Mouse (Mus musculus): ENCODE results near the gene Gm5269.

Gm5269 gene

DNA sequence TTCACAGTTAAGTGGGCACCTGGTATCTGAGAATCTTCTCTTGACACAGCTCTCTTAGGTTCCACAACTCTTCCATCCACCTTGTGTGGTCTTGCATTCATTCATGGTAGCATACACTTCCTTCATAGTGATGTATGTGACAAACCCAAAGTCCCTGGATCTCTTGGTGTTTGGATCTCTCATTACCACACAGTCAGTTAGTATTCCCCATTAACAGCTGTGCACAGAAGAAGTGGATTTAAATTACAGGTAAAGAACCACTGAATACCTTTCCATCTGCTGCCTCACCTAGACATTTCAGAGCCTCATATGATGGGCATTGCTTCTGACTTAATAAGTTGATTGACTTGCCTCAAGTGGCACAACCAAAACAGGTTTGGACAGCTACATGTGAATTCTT, at the start of gene Gm5269:
Gene Gm5269 (minus strand): TSS at position 101 of the 400 bp plus-strand sequence.
- DNase-seq (ENCODE audit: low spot score in 2 of 2) = no peak

DNA sequence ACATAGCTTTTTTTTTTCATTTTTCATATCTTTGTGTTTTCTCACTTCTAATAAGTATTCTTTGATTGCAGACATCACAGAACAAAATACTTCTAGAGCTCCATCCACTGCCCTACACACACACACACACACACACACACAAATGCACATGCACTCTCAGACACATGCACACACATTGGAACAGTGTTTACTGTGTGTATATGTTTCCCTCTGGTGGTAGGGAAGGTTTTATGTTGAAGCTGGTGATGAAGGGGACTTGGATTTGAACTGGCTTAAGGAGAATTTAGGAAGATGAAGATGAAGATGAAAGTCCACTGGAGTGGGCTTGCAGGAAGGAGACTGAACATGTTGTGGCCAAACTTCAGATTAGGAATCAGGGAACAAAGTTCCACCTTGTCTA, 41.1 kb upstream of the Gm5269 start:
- DNase-seq (ENCODE audit: low spot score in 2 of 2) = no peak

DNA sequence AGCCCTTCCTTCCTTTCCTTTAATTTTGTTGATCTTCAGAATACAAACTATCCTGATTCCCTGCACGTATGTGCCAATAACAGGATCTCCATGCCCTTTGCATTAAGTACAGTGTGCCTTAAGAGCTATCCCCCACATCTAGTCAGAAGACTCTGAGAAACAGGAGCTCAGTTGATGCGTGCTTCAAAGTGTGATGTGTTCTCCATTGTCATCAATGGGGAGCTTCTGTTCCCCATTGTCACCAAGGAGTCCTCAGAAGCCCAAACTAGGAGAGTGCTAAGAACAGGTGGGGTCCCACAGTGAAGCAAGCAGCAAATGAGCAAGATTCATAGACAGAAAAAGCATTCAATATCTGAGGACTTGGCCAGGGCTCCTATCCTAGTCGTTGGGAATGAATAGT, 36.8 kb upstream of the Gm5269 start:
- no peak for DNase-seq (ENCODE audit: low spot score in 2 of 2)

DNA sequence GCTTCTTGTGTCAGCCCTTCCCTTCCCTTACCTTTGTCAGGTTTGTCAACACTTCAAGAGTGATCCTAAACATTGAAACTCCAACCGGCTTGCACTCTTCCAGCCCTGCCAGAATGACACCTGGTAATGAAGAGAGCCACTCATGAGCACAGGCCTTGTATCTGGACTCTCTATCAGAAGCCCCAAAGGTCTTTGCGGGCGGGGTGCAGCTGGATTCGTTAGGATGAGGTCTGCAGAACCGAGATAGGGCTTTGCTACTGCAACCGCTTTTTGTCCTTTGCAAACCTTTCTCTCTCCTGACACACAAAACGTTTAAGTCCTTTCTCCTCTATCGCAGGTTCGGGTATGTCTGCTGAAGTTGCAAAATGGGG, 36.3 kb upstream of the Gm5269 start, which contains the start of gene Slc40a1:
Gene Slc40a1 (minus strand): TSS at position 131 of the 371 bp plus-strand sequence.
- DNase-seq (ENCODE audit: low spot score in 2 of 2) = peak; percentile 51 to 78

DNA sequence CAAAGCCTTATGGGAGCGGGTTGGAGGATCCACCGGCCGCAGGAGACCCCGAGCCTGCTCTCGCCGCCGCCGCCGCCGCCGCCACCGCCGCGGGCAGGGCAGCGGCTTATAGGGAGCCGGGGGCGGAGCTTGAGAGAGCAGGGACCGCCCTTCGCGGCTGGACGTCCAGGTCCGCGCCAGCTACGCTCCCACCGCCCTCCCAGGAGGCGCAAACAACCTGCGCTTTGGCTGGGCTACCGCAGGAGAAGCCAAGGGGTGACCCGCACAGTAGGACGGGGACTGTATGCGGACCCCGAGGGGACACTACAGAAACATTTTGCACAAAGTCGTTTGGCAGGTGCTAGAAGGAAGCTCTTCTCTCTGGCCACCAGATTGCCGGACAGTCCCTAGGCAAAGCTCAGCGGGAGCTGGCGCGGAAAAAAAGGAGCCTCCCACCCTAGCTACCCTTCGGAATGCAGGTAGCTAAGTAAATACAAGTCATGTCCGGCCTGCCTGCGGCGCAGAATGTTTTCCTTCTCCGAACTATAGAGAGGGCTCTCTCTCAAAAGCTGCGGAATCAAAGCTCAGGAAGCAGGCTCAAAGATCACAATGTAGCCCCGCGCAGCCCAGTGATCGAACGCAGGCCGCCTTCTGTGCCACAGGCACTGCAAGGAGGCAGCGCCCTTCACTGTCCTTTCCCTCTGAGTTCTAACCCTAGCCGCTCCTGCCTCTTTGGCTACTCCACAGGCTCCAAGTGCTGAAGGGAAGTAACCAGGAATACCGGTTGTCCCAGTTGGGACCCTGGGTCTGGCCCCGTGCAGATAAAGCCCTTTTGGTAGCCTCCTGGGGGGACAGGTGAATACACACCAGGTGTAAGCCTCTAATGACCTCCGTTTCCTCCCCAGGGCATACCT, 35.7 kb upstream of the Gm5269 start:
- DNase-seq (ENCODE audit: low spot score in 2 of 2) = peak; percentile 77 to 90

DNA sequence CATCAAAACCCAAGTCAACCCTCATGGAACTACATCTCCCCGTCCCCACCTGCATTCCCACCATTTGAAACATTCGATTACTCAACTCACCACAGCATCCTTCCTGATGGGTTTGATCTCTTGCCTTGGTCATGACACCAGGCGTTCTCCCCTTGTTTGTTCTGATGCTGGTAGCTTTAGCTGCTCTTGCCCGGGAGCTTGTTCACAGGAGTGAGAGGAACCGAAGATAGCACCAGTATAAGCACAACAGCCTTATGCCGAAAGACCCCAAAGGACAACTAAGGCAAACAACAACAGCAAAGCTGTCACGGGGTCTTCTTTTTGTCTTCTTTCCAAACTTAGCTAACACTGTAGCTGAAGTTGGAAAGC, 35.0 kb upstream of the Gm5269 start:
- no peak for DNase-seq (ENCODE audit: low spot score in 2 of 2)

DNA sequence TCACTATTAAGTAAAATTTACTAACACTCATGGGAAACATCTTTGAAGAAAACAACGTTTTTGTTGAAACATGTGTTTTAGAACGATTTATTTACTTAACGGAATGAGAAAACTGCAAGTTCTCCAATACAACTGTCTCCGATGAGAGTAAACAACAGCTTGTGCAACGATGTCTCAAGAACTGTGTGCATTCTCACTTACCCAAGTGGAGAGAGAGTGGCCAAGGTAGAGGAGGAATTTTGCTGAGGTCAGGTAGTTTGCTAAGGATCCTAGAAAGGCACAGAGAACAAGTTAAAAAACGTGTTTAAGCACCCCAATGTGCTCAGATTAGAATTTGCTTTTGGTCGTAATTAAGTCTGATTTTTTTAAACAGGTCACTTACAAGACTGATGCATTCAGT, 34.4 kb upstream of the Gm5269 start:
- DNase-seq (ENCODE audit: low spot score in 2 of 2) = no peak

DNA sequence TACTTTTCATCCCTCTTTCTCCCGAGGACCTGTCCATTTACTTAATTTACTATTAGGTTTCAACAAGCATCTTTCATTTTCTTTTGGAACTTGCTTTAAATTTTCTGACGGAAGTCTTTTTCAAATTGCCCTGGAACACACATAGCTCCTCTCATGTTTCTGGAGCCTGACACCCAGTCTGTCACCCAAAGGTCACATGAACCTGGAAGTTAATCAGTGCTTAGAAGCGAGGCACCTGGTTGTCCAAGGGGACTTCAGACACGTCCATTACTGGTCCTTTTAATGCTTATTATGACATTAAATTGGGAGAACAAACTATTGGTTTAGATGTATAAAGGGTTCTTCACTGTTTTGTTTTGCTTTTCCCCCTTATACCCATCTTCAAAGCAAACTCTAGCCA, 33.2 kb upstream of the Gm5269 start:
- no peak for DNase-seq (ENCODE audit: low spot score in 2 of 2)

DNA sequence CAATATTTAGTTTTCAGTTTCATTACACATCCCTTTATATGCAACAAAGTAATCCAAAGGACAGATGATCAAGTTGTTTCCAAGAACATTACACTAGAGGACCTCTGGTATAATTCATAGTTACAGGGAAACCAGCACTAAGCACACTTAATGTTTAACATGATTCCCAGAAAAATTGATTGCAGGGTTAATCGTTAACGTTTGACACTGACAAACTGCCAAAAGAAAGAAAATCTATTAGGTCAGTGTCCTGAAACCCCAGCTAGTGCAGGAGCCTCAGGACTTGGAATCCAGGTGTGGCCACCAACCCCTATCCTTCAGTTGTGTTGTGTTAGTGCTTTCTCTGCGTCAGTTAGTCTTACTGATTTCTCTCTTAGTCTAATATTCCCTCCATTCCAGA, 30.6 kb upstream of the Gm5269 start:
- no peak for DNase-seq (ENCODE audit: low spot score in 2 of 2)

DNA sequence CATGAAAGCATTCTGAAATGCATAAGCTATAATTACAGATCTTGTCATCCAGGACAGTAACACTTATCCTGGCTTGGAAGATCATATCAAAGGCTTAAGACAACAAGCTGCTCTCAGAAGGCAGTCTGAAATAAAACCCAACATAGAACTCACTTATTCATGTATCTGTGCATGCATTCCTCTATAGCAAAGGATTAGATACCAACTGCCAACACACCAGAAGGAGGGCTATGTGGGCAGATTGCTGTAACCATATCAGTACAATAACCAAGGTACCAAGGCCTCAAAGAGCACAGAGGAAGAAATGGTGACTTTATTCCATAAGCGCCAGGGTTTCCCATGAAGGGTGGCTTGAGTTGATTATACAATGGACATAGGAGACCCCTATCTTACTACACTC, 29.7 kb upstream of the Gm5269 start:
- no peak for DNase-seq (ENCODE audit: low spot score in 2 of 2)

DNA sequence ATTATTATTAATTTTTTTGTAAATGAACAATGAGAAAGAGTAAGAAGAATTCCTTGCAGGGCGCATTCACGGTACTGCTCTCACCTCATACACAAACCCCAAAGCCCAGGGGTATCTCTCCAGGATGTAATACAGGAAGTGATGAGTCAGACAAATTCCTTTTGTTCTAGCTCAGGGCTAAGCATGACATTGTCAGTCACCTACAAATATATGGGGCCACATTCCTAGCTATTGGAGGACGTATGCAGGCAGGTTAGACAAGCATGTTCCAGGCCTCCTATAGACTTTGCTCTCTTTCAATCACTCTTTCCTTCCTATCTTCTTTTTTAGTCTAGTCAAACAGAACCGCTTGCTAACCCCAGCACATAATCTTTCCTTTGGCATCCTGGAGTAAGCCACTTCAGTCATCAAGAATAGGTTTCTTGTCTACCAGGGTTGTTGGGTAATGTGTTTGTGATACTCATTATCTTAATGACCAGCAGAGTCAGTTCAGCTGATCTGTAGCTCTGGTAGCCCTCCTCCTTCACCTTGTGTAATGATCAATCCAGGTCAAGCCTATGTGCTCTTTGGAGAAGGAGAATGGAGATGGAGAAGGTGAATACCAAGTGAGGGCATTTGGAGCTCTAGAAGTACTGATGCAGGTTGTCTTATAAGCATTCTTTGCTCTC, 27.2 kb upstream of the Gm5269 start:
- DNase-seq (ENCODE audit: low spot score in 2 of 2) = no peak

DNA sequence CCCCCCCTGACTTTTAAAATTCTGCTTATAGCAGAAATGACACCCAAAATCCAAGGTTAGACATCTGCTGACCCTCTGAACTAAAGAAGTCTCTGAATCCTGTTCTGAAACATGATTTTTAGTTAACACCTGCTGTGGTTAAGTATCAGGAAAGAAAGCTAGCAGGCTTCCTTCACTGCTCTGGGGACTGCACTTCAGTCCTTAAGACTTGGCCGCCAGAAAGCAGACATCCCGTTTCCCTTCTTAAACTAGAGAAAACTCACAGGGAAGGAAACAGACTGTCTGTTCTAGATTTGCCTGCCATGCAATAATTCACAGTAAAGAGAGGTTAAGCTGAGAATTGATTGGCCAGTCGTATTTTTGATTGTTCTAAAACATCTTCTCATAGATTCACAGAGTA, 26.1 kb upstream of the Gm5269 start:
- DNase-seq (ENCODE audit: low spot score in 2 of 2) = no peak

DNA sequence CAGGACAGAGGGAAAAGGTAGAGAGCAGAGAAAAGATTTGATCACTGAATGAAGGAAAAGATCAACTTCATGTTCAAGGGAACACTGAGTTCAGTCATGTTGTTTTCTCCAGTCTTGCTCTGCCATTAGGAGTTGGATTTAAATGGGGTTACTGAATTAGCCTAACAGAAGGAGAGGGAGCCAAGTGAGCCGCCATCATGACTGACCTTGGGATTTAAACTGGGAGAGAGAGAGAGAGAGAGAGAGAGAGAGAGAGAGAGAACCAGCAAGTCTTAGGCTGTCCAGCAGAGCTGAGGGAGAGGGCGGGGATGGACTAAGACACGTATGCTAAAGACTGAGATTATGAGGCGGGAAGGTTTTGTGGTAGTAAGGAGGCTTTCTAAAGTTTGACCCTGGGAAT, 24.2 kb upstream of the Gm5269 start:
- DNase-seq (ENCODE audit: low spot score in 2 of 2) = no peak

DNA sequence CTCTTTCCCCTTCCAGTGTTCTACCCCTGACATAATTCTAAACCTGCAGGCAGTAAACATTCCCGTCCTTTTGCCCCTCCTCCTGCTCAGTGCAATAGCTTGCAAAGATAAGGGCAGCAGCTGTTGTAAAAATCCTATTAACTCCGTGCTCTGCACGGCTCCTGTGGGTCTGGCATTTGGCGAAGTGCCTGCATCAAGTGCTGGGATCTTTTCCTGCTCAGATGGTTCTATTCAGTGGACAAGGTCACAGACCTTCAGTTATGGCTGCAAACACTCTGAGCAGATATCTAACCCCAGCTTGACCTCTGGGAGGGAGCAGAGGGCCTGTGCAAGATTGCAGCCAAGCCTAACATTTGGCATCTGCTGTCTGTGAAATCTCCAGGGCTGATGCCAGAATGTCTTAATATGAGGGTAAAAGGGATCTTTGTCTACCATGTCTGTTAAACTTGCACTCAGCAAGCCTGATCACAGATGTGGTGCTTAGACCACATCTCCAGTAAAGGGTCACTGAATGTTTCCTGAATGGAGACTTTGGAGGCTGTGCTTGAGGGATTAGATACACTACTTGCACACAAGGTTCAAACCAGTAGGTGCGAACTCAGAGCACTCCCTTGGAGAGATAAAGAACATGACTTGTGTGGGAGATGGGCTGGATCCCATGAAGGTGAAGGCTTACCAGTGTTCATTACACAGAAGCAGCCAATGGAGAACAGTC, 15.2 kb upstream of the Gm5269 start:
- peak in 1 of 2 experiments; percentile 31 for DNase-seq (ENCODE audit: low spot score in 2 of 2)

DNA sequence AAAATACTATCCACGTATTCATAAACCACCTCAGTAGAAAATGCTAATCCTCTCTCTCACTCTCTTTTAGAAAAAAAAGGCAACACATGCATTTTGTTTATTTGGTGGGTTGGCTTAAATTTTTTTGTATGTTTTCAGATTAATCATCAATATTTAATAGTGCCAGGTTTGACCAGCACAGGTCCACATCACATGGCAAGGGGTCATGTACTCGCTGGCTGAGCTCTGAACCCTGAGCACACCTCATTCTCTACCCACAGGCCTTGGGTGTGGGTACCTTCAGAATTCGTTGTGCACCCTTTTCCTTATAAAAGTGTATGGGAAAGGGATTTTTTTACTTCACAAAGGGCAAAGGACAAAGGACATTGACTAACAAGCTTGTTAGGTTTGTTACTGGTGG, 14.1 kb upstream of the Gm5269 start:
- no peak for DNase-seq (ENCODE audit: low spot score in 2 of 2)

DNA sequence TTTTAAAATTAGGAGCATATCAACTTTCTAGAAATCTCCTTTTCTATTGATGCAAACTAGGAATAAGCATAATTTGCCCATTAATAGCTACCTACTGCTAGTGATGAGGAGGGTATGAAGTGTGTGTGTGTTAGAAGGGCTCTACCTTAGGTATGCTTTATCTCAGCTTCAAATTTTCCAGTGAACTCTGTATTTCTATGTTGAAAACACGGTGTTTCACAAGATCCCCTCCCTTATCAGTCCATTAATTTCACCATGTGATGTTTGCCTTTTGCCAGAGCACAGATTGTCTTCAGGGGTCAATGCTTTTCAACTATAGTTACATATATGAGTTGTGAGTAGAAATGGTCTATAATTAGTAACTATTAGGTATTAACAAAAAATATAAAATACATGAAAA, 8.0 kb upstream of the Gm5269 start:
- no peak for DNase-seq (ENCODE audit: low spot score in 2 of 2)

DNA sequence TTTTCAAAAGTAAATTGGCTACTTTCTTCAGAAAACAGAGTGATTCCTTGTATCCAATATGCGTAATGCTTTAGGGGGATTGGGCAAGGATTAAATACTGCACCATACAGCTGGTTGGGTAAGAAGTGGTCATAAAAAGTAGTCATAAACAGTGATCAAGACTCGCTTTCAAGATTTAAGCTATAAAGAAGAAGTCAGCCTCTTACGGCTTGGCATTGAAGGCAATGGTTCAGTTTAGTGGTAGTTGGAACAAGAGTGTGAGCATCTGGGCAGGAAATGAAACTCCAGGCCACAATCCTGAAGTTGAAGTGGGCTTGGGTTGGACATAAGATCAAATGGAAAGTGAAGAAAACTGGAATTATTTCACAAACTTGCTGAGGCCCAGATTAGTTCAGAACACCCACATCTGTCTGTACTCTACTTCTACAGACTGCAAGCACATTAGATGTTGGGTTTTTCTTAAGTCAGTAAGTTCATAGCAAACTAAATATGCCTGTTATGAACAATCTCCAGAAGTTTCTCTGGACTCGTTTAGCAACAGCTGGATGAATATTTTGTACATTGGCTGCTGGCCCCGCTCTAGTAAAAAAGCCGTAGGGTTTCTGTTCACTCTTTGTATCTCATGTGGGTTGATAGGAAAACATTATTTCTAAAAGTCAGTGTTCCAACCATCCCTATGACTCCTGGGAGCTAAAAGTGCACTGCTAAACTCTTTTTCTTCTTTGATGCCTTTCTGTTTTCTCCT, 4.3 kb upstream of the Gm5269 start:
- DNase-seq (ENCODE audit: low spot score in 2 of 2) = no peak

DNA sequence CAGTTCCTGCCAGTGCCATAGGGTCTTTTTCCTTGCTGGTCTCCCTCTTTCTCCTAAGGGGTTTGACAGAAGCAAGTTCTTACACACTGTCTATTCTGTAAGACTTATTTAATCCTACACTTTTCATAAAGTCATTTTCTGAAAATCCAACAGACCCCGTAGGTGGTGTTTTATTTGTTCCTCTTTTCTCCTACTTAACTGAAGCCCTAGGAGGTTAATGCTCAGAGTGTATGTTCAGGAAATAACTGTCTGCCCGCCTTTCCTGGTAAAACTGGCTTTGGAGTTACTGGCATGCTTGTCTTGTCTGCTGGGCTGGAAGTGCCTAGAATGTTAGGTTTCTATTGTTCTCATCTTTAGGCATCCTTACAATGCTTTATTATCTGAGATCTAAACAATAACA, 1.9 kb upstream of the Gm5269 start:
- DNase-seq (ENCODE audit: low spot score in 2 of 2) = no peak

DNA sequence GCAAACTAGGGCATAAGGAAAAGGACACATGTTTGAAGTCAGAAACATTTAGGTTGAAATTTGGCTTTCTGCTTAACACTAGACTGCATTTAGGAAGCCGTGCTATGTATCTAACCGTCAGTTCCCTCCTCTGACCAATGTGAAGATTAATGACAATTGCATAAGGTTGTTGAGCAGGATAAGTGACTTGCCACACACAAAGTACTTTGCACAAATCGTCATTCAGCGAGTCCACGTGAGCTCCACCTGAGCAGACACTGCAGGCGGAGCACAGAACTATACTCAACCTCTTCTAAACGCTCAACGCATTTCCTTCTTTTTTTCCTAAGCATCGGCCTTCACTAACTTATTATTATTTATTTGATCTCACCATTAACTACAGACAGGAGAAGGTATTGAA, 3.3 kb downstream of the Gm5269 start:
- no peak for DNase-seq (ENCODE audit: low spot score in 2 of 2)

DNA sequence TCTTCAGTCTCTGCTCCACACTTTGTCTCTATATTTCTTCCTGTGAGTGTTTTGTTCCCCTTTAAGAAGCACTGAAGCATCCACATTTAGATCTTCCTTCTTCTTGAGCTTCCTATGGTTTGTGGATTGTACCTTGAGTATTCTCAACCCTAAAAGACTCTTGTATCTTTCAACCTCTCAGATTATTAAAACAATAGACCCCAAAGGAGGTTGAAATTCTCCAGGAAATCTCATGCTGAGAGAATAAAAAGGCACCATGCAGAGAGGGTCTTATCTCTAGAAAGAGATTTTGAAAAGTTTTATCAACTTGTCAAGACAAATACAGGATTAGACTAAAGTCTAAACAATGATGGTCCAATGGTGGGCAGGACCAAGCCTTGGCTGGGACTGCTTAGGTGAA, 6.7 kb downstream of the Gm5269 start:
- DNase-seq (ENCODE audit: low spot score in 2 of 2) = no peak

DNA sequence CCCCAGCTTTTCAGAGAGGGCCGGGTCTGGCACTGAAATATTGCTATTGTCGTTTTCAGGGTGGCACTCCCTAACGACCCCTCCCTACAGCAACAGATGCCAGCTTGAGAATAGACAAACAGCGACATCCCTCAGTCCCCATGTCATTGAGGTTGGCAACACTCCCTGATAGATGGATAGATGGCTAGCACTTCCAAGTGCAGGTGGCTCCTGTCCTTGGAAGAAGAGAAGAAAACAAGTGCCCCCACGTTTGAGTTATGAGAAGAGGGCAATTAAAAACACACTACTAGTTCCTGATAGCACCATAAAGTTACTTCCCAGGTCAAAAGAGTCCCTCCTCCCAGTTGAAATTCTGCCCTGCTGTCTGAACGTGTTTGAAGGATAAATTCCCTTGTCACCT, 8.0 kb downstream of the Gm5269 start:
- DNase-seq (ENCODE audit: low spot score in 2 of 2) = no peak

DNA sequence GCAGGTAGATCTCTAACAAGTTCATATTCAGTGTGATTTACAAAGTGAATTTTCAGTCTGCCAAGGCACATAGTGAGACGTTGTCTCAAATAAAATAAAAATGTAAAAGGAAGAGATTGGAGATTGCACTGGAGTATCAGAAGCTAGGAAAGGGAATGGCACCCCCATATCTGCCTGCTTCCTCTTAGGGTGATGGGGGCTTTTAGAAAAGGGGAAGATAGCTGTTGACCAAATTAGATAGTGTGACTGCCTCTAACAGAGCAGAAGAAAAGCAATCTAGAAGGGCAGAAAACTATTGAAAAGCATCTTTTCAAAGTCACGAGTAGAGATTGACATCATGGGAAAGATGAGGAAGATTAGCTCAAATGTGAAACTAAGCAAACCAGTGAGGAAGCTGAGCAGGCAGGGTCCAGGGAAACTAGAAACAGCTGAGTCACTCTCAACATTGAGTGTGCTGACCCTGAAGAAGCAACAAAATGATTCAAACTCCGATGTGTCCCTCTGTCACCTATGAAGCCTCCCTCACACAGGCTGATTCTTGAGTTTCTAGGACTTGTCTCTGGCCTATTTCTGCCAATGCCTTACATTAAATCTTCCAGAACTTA, 8.7 kb downstream of the Gm5269 start:
- DNase-seq (ENCODE audit: low spot score in 2 of 2) = no peak

Measured in spleen, postnatal 10 days (tissue).